17 mouse cellular contexts compared by ENCODE assay signal in the genomic region with DNA sequence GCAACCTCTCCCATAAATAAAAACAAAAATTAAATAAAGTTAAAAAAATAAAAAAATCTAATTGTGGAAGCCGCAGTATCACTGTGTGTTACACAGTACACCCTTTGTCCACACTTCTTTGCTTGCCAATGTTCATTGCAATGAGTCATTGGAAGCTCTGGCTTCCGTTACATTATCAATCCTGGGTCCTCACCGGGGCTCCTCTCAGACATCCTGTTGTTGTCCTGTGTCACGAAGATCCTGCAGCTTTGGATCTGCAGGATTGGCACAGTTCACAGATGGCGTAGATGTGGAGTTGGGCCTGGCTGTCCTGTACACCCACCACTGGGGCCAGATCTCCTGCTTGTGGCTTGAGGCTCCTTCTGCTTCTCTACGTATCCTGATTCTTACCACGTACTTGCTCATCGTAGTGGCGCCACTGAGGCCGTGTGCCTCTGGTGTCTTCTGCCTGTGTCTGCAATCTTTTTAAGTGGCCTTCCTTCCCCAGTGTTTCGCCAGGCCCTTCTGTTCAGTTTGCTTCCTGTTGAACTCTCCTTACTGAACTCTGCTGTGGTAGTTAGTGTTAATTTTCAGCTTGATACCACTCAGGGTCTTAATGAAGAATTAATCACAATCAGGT. TPM values are rescaled to one million over a fixed set of nuclear protein-coding genes. Genes with fewer than 3 reads are reported as not detected.
A peak's percentile ranks its signal among the peaks of the same experiment; 100 is the strongest.
DNase-seq lines count a peak whose midpoint lies in the region; ATAC-seq and TF ChIP-seq lines count a peak whose summit lies in the region.
"Had no signal": no experiment of that assay in that cellular context is flagged by ENCODE, and none has a peak within 500 bp of the region (broad histone marks: within the 10 kb centered on the region; RNA-seq: fewer than 3 reads in every experiment).

No protein-coding gene starts in this region.

- no peak overlapping the region for H3K4me3 ChIP-seq in hindbrain, postnatal 0 days (ENCODE audit: low read length)
- no peak overlapping the region for H3K4me3 ChIP-seq in hindbrain, embryonic 11.5 days (ENCODE audit: low read depth, low read length)
- no peak overlapping the region for H3K4me3 ChIP-seq in intestine, postnatal 0 days (ENCODE audit: low read depth, low read length)
- H3K4me3 ChIP-seq: embryonic facial prominence, embryonic 12.5 days; forebrain, embryonic 10.5 days; limb, embryonic 10.5 days; stomach, embryonic 15.5 days had no signal

- H3K27me3 ChIP-seq in hindbrain, postnatal 0 days (ENCODE audit: insufficient read depth, low read length) = no peaks in the 10 kb centered on the region
- no peaks in the 10 kb centered on the region for H3K27me3 ChIP-seq in hindbrain, embryonic 11.5 days (ENCODE audit: control insufficient read depth, insufficient read depth, low read length)
- H3K27me3 ChIP-seq in intestine, postnatal 0 days (replicated peaks; ENCODE audit: control insufficient read depth, insufficient read depth, low read length) = no peaks in the 10 kb centered on the region
- H3K27me3 ChIP-seq: embryonic facial prominence, embryonic 12.5 days; Patski; stomach, embryonic 15.5 days had no signal

- DNase-seq in hindbrain, postnatal 0 days (ENCODE audit: low spot score) = no peak
- no peak for DNase-seq in hindbrain, embryonic 11.5 days (ENCODE audit: low spot score)
- DNase-seq in 416B (ENCODE audit: low read depth) (peak; percentile 43), adipocyte (ENCODE audit: low spot score) (peak; percentile 76)
- DNase-seq in left cerebral cortex, postnatal 4 days = no peak
- DNase-seq: adrenal gland, adult 2 months; cerebellum, postnatal 14 days; thymus, postnatal 25 days had no signal

- peaks cover 5% of the 10 kb centered on the region; the same call in 1 of the 2 replicates for H3K36me3 ChIP-seq in hindbrain, postnatal 0 days (ENCODE audit: insufficient read depth, low read length)
- no peaks in the 10 kb centered on the region for H3K36me3 ChIP-seq in hindbrain, embryonic 11.5 days (ENCODE audit: control insufficient read depth, insufficient read depth, low read length)
- no peaks in the 10 kb centered on the region; the same call in 1 of the 2 replicates for H3K36me3 ChIP-seq in intestine, postnatal 0 days (ENCODE audit: control insufficient read depth, insufficient read depth)
- H3K36me3 ChIP-seq: embryonic facial prominence, embryonic 12.5 days; stomach, embryonic 15.5 days had no signal

- no peaks in the 10 kb centered on the region for H3K9me3 ChIP-seq in hindbrain, postnatal 0 days (ENCODE audit: low read length)
- H3K9me3 ChIP-seq in hindbrain, embryonic 11.5 days (ENCODE audit: control insufficient read depth, low read length) = no peaks in the 10 kb centered on the region
- no peaks in the 10 kb centered on the region for H3K9me3 ChIP-seq in intestine, postnatal 0 days (ENCODE audit: control insufficient read depth)
- H3K9me3 ChIP-seq: embryonic facial prominence, embryonic 12.5 days; forebrain, embryonic 10.5 days; limb, embryonic 10.5 days; stomach, embryonic 15.5 days had no signal

- H3K9ac ChIP-seq in hindbrain, postnatal 0 days (replicated peaks; ENCODE audit: low read length) = no peak overlapping the region
- H3K9ac ChIP-seq in hindbrain, embryonic 11.5 days (ENCODE audit: low read depth, low read length) = no peak overlapping the region
- H3K9ac ChIP-seq in intestine, postnatal 0 days (ENCODE audit: low read depth, low read length) = no peak overlapping the region
- H3K9ac ChIP-seq: embryonic facial prominence, embryonic 12.5 days; stomach, embryonic 15.5 days had no signal

- H3K4me1 ChIP-seq in hindbrain, postnatal 0 days (ENCODE audit: insufficient read depth, low read length) = no peaks in the 10 kb centered on the region
- no peaks in the 10 kb centered on the region for H3K4me1 ChIP-seq in hindbrain, embryonic 11.5 days (replicated peaks; ENCODE audit: control insufficient read depth, insufficient read depth, low read length)
- H3K4me1 ChIP-seq in intestine, postnatal 0 days (replicated peaks; ENCODE audit: control insufficient read depth, insufficient read depth, low read length) = no peaks in the 10 kb centered on the region
- H3K4me1 ChIP-seq: embryonic facial prominence, embryonic 12.5 days; forebrain, embryonic 10.5 days; stomach, embryonic 15.5 days had no signal

- WGBS in hindbrain, postnatal 0 days = 66% methylated on average over 11 of the region's 11 CpGs
- WGBS in hindbrain, embryonic 11.5 days = 87% methylated on average over 11 of the region's 11 CpGs
- WGBS in intestine, postnatal 0 days = 73% methylated on average over 11 of the region's 11 CpGs

- no peak overlapping the region for H3K4me2 ChIP-seq in hindbrain, postnatal 0 days (ENCODE audit: low read depth, low read length)
- no peak overlapping the region for H3K4me2 ChIP-seq in hindbrain, embryonic 11.5 days (replicated peaks; ENCODE audit: low read depth, low read length)
- H3K4me2 ChIP-seq in intestine, postnatal 0 days (replicated peaks; ENCODE audit: low read depth) = no peak overlapping the region
- H3K4me2 ChIP-seq: embryonic facial prominence, embryonic 12.5 days; stomach, embryonic 15.5 days had no signal

- TF ChIP-seq CTCF in hindbrain, postnatal 0 days (IDR thresholded peaks at IDR 0.05; ENCODE audit: low read depth) = no peak
- TF ChIP-seq CTCF in intestine, postnatal 0 days (IDR thresholded peaks at IDR 0.05; ENCODE audit: low read depth) = no peak

- peak overlapping the region; percentile 41; the same call in 1 of the 2 replicates for H3K27ac ChIP-seq in hindbrain, postnatal 0 days
- H3K27ac ChIP-seq in hindbrain, embryonic 11.5 days (ENCODE audit: low read depth, low read length) = no peak overlapping the region
- H3K27ac ChIP-seq in intestine, postnatal 0 days (ENCODE audit: low read depth, low read length) = 0 out of 2 replicates have a peak overlapping the region, but pooled peaks have one; percentile 8
- H3K27ac ChIP-seq: embryonic facial prominence, embryonic 12.5 days; forebrain, embryonic 10.5 days; kidney, postnatal 0 days; limb, embryonic 10.5 days; stomach, embryonic 15.5 days had no signal

- intact Hi-C loops in left cerebral cortex, postnatal 4 days (cut with DNase I) = no loop called here

- no peak; the same call in 1 of the 2 replicates for ATAC-seq in hindbrain, postnatal 0 days
- ATAC-seq in hindbrain, embryonic 11.5 days (ENCODE audit: low FRiP score) = no peak
- ATAC-seq in intestine, postnatal 0 days = no peak
- ATAC-seq in megakaryocyte progenitor cell, adult 5-6 weeks (replicated peaks; ENCODE audit: poor library complexity) = no peak
- ATAC-seq: CD4-positive, CD25-positive, alpha-beta regulatory T cell, adult 4 months; Patski had no signal

RNA-seq across cellular contexts. Expression of a gene that starts 57.2 kb away (rescaled TPM):
- 52.9 and 54.4 TPM in 2 replicates for total RNA-seq in hindbrain, postnatal 0 days (2014; rRNA removed)
- 46.7 and 46.8 TPM in 2 replicates for polyA plus RNA-seq in hindbrain, postnatal 0 days (2015; fragmentation: Nextera tagmentation; extraction: Ambion mirVana)
- 28.1 and 33.8 TPM in 2 replicates for polyA plus RNA-seq in hindbrain, embryonic 11.5 days (2014; fragmentation: Nextera tagmentation; extraction: Ambion mirVana)
- polyA plus RNA-seq in intestine, postnatal 0 days (2015; fragmentation: Nextera tagmentation; extraction: Ambion mirVana) = 7.7 and 8.7 TPM in 2 replicates
- total RNA-seq in left cerebral cortex, postnatal 4 days (2021) = 10 to 100 TPM; 68.9 to 81.0 TPM
- total RNA-seq in megakaryocyte progenitor cell, adult 5-6 weeks (2015) = 0.10 and 0.22 TPM in 2 replicates
- total RNA-seq in megakaryocyte progenitor cell, adult 5-6 weeks (2017) = 0.17 and 0.37 TPM in 2 replicates

Comparison
In these comparisons a context has a peak if more than half of its experiments do, and no peak if none do; other contexts are left out.
1. DNase-seq: peak in 416B (single experiment) and adipocyte (single experiment); none in hindbrain, postnatal 0 days (single experiment), hindbrain, embryonic 11.5 days (single experiment) and left cerebral cortex, postnatal 4 days (single experiment).
2. RNA of a gene that starts 57.2 kb away (total RNA-seq): 68.9 to 81.0 TPM in left cerebral cortex, postnatal 4 days and 52.9 to 54.4 TPM in hindbrain, postnatal 0 days; 0.10 to 0.37 TPM in megakaryocyte progenitor cell, adult 5-6 weeks; every median in the first group is over 10 times any median in the second.